Mouse (Mus musculus) small intestine, adult 2 months (tissue): ENCODE data around the gene Ros1. TPM values are rescaled to one million over a fixed set of nuclear protein-coding genes. Genes with fewer than 3 reads are reported as not detected.

Experiments used
- H3K27ac ChIP-seq: fragments of 200-500 bp; 2 replicates; pipeline ENCODE4 v1.5.1; 2012; ENCODE audit warnings: low read depth, low read length, control low read depth, inconsistent platforms; ENCODE audit not compliant: insufficient read depth
- H3K27me3 ChIP-seq: fragments of 200-500 bp; 2 replicates; pipeline ENCODE4 v1.6.1; 2012; ENCODE audit warnings: mild to moderate bottlenecking, moderate library complexity, low read length, inconsistent platforms; ENCODE audit not compliant: control insufficient read depth, insufficient read depth
- H3K36me3 ChIP-seq: fragments of 200-500 bp; 2 replicates; pipeline ENCODE4 v1.6.1; 2012; ENCODE audit warnings: mild to moderate bottlenecking, low read length, control low read depth, inconsistent platforms; ENCODE audit not compliant: control insufficient read depth, insufficient read depth
- H3K4me1 ChIP-seq: fragments of 200-500 bp; 2 replicates; pipeline ENCODE4 v1.6.1; 2012; ENCODE audit warnings: low read length, inconsistent platforms, mixed read lengths; ENCODE audit not compliant: control insufficient read depth, insufficient read depth, insufficient read length
- H3K4me3 ChIP-seq: fragments of 200-500 bp; 2 replicates; pipeline ENCODE4 v1.5.1; 2012; ENCODE audit warnings: low read depth, mild to moderate bottlenecking, control low read depth, inconsistent platforms, low read length, moderate library complexity
- CTCF ChIP-seq: fragments of 200-500 bp; IDR thresholded peaks from 2 replicates; pipeline ENCODE4 v1.5.1; 2012; ENCODE audit warnings: low read depth, mild to moderate bottlenecking, control low read depth, inconsistent platforms, low read length, moderate library complexity, mixed read lengths; ENCODE audit not compliant: insufficient replicate concordance, insufficient read length; ENCODE audit errors: extremely low read depth
- POLR2A ChIP-seq: fragments of 200-500 bp; IDR thresholded peaks from 2 replicates; pipeline ENCODE4 v1.6.1; 2012; ENCODE audit warnings: low read depth, mild to moderate bottlenecking, control low read depth, inconsistent platforms, low read length, moderate library complexity
- WGBS: fragments of 180-500 bp; shearing (Covaris S2); methylation state at CpG from one replicate; pipeline ENCODE4 v1.1.7; 2018; 5-methylcytosine and 5-hydroxymethylcytosine counted together
- polyA plus RNA-seq: library from polyadenylated mRNA; depleted of rRNA; stranded (reverse); fragments of >200 nt; gene quantifications from 2 replicates; pipeline ENCODE4 v1.2.3, GENCODE M21; 2012

The Ros1 gene
- polyA plus RNA-seq, 1 experiment: 0.03 TPM

- Histone ChIP-seq H3K4me3 (no peak overlapping the region), H3K36me3 (no peaks in the 10 kb centered on the region), H3K4me1 (no peaks in the 10 kb centered on the region), H3K27ac (no peak overlapping the region), H3K27me3 (peaks cover 22% of the 10 kb centered on the region)
- 5% methylated on average over 11 of the region's 11 CpGs for WGBS
- TF ChIP-seq POLR2A (no peak), CTCF (no peak)
Measured at GRCm38 (mm10) chr10:52028561-52029370, 166.3 kb downstream of the Ros1 start.

GRCm38 (mm10) chr10:52027161-52028035, 167.6 kb downstream of the Ros1 start:
- Histone ChIP-seq H3K4me3 (no peak overlapping the region), H3K4me1 (0 out of 2 replicates have a peak, but pooled peaks cover 2% of the 10 kb centered on the region), H3K36me3 (no peaks in the 10 kb centered on the region), H3K27ac (no peak overlapping the region), H3K27me3 (peaks cover 32% of the 10 kb centered on the region)
- TF ChIP-seq CTCF (no peak), POLR2A (no peak)
- WGBS: 5% methylated on average over 68 of the region's 68 CpGs

- WGBS: 41% methylated on average over 7 of the region's 7 CpGs
- Histone ChIP-seq H3K4me3 (no peak overlapping the region), H3K4me1 (0 out of 2 replicates have a peak, but pooled peaks cover 2% of the 10 kb centered on the region), H3K27me3 (peaks cover 45% of the 10 kb centered on the region), H3K36me3 (no peaks in the 10 kb centered on the region), H3K27ac (no peak overlapping the region)
- no peak for TF ChIP-seq POLR2A
- TF ChIP-seq CTCF: no peak
Measured at GRCm38 (mm10) chr10:52025821-52026220, 169.2 kb downstream of the Ros1 start.

- 0 out of 2 replicates have a peak, but pooled peaks cover 2% of the 10 kb centered on the region for H3K4me1 ChIP-seq
- no peak for TF ChIP-seq POLR2A
- no peak for TF ChIP-seq CTCF
- H3K27me3 ChIP-seq: peaks cover 49% of the 10 kb centered on the region
- 3% methylated on average over 1 of the region's 1 CpGs for WGBS
- H3K36me3 ChIP-seq: no peaks in the 10 kb centered on the region
- H3K27ac ChIP-seq: no peak overlapping the region
- H3K4me3 ChIP-seq: no peak overlapping the region
Measured at GRCm38 (mm10) chr10:52025291-52025690, 169.8 kb downstream of the Ros1 start.

GRCm38 (mm10) chr10:52024053-52024410, 171.0 kb downstream of the Ros1 start:
- Histone ChIP-seq H3K4me1 (0 out of 2 replicates have a peak, but pooled peaks cover 2% of the 10 kb centered on the region), H3K27ac (no peak overlapping the region), H3K27me3 (peaks cover 43% of the 10 kb centered on the region), H3K36me3 (no peaks in the 10 kb centered on the region), H3K4me3 (no peak overlapping the region)
- TF ChIP-seq POLR2A (no peak), CTCF (no peak)
- 26% methylated on average over 2 of the region's 2 CpGs for WGBS

- WGBS: 7% methylated on average over 17 of the region's 17 CpGs
- Histone ChIP-seq H3K27ac (no peak overlapping the region), H3K4me3 (no peak overlapping the region), H3K4me1 (0 out of 2 replicates have a peak, but pooled peaks cover 2% of the 10 kb centered on the region), H3K36me3 (no peaks in the 10 kb centered on the region), H3K27me3 (peaks cover 39% of the 10 kb centered on the region)
- TF ChIP-seq CTCF: no peak
- TF ChIP-seq POLR2A: no peak
Measured at GRCm38 (mm10) chr10:52023213-52024052, 171.6 kb downstream of the Ros1 start.
